Mouse (Mus musculus) brain, embryonic 14.5 days (tissue): Measurements from ENCODE around the gene Pfkp.

Experiments used
- CTCF ChIP-seq: fragments of 200-500 bp; IDR thresholded peaks from 2 replicates; pipeline ENCODE4 v1.5.1; 2012; ENCODE audit warnings: inconsistent platforms, mild to moderate bottlenecking, moderate library complexity, borderline replicate concordance; ENCODE audit not compliant: insufficient read depth, insufficient read length; ENCODE audit errors: extremely low read depth
- POLR2A ChIP-seq: fragments of 200-500 bp; IDR thresholded peaks from 2 replicates; pipeline ENCODE4 v1.6.1; 2012; ENCODE audit warnings: mild to moderate bottlenecking, inconsistent platforms, borderline replicate concordance; ENCODE audit not compliant: poor library complexity, insufficient read depth, insufficient read length, severe bottlenecking; ENCODE audit errors: extremely low read depth

DNA sequence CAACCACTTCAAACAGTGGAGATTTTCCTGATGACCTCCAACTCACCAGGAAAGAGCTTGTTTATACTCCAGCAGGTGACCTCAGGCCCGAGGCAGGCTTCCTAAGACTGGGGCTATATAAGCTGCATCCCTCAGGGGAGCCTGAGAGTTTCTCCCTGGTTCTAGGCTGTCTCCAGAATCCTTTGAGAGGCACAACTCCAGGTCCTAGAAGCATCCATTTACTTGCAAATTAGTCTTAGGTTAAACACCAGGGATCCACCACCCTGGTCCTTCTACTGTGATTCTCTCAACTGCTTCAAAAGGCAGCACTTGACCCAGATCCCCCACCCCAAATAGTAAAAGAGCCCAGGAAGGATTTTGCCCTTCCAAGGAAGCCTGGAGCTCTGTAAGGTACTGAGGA lies 10.2 kb downstream of the Pfkp start:
- TF ChIP-seq POLR2A = no peak
- no peak for TF ChIP-seq CTCF
